Mouse (Mus musculus) monocyte, adult 5-6 weeks (primary cell): ENCODE data around the gene Fopnl. TPM values are rescaled to one million over a fixed set of nuclear protein-coding genes. Genes with fewer than 3 reads are reported as not detected.

Experiments
- ATAC-seq: fragments of 153-309, 156-312 bp; replicated peaks from 2 replicates; pipeline ENCODE4 v1.8.0; 2017; ENCODE audit warnings: mild to moderate bottlenecking; ENCODE audit not compliant: low TSS enrichment, insufficient number of reproducible peaks, severe bottlenecking, poor library complexity, low FRiP score
- total RNA-seq: library from RNA; stranded (forward); fragments of 200-1000, 200-491, 200-594 nt; gene quantifications from 3 replicates; pipeline ENCODE4 v1.2.3, GENCODE M21; 2017

Gene Fopnl
- total RNA-seq, 1 experiment from 2014 or later, result 34.2 TPM

DNA sequence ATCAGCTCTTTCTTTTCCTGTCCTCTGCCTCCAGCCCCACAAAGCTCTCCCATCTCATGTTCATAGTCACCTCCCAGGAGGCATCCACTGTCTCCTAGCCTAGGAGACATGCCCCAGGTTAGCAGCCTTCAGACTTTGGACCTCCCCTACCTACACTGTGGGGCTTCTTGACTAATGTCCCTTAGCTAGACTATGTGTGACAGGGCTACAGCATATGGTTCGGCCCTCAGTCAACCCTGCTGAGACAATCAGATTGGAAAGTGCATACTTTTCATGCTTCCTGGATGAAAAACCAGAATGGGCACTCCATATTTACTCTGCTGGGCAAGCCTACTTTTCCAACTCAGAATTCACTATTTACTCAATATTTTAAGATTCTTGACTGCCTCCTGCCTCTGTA is 54.8 kb downstream of the Fopnl start:
- ATAC-seq, result no peak

- ATAC-seq, result no peak
These were observed 58.3 kb downstream of the Fopnl start for GRCm38 (mm10) chr16:14258856-14259255.

DNA sequence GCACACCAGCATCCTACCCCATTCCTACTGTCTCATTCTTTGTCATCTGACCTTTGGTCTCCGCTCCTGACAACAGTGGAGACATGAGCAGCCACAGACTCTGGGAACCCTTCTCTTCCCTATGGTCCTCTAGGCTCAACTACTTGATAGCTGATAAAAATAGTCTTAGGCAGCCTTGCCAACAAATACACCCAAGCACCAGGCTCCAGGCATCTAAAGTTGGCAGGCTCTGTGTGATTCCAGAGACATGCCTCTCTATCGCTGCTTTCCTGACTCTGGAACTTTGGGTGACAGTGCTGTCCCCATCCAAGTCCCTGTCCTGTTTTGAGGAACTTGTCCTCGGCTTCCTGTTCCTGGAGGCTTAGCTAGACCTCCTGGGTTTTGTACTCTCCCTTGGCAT is 63.6 kb downstream of the Fopnl start:
- ATAC-seq, result no peak

DNA sequence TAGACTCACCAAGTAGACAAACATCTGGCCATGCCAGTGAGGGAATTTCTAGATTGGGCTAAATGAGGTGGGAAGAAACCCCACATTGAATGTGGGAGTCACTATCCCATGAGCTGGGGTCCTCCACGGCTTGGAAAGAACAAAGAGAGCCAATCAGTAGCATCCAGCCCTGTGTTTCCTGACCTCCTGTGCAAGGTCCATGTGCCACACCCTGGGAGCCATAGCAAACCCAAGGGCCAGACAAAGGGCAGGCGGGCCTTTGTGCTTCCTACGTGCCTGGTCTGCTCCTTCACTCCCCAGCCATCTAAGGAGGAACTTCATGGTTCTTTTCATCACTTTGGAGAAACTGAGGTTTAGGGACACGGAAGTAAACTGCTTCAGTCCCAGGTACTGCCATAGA is 64.3 kb downstream of the Fopnl start:
- no peak for ATAC-seq

DNA sequence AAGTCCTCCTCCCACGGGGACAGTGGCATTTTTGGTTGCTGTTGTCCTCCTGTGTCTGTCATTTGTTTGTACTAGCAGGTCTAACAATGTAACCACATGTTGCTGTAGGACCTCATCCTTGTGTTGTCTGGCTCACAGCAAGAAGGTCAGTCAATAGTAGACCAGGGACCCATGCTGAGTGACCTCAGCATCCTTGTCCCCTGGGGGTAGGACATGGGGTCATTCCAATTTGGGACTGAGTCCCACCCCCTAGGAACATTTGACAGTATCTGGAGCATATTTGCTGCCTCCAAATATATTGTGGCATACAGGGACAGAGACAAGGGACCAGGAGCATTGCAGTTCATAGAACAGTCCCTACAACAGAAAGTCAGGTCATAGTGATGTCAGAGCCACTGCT is 67.3 kb downstream of the Fopnl start:
- no peak for ATAC-seq

Other genes with a start within 250 kb of the Fopnl start
- 37.1 to 76.9 TPM (median 41.7 TPM) in 3 replicates for gene Nde1, start 154.1 kb downstream of the Fopnl start, total RNA-seq
- gene Marf1, start 154.1 kb downstream of the Fopnl start, total RNA-seq, result 23.1 to 49.6 TPM (median 23.7 TPM) in 3 replicates
- 0.78 TPM in 1 of 3 replicates, not detected in the others for gene Myh11, start 26.0 kb downstream of the Fopnl start, total RNA-seq
- gene Abcc1, start 44.2 kb upstream of the Fopnl start, total RNA-seq, result 15.3 to 24.0 TPM (median 22.2 TPM) in 3 replicates
- not detected in 3 replicates for gene A630010A05Rik, start 244.9 kb upstream of the Fopnl start, total RNA-seq